Mouse (Mus musculus) lung, postnatal 0 days (tissue): ENCODE results near the gene Cpe.

ENCODE experiments used
- CTCF ChIP-seq: IDR thresholded peaks from 2 replicates; pipeline ENCODE4 v1.5.1; 2016; ENCODE audit warnings: antibody characterized with exemption, mild to moderate bottlenecking
- EP300 ChIP-seq: IDR thresholded peaks from 2 replicates; pipeline ENCODE4 v1.6.1; 2016; ENCODE audit warnings: antibody characterized with exemption, mild to moderate bottlenecking, control low read depth

GRCm38 (mm10) chr8:64652285-64652684 is 40.6 kb downstream of the Cpe start:
- no peak for TF ChIP-seq EP300
- no peak for TF ChIP-seq CTCF
